Mouse (Mus musculus): ENCODE data around the gene Nrip1. TPM values are rescaled to one million over a fixed set of nuclear protein-coding genes. Genes with fewer than 3 reads are reported as not detected.
"Not testable (repeated sequence)": the region's sequence is repeated elsewhere in the genome, so short reads cannot be mapped to it uniquely, and the experiment has no call there.

The Nrip1 gene
- polyA plus RNA-seq, 1 experiment, result 11.3 TPM

DNA sequence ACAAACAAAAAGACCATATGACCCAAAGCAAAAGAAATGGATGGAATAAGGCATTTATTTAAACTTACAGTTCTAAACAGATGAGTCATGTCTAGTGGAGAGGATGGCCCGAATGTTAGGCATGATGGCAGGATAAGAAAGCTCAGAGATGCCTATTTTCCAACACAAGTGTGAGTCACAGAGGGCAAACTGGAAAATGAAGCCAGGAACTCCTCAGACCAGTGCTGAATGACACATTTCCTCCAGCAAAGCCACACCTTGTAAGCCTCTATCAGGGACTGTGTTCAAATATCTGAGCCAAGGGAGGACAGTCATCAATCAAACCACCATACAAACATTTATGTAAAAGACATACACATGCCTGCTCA lies 35.7 kb upstream of the Nrip1 start:
- no peaks in the 10 kb centered on the region for H3K27me3 ChIP-seq (ENCODE audit: control insufficient read depth, insufficient read depth, low read length)
- no peak overlapping the region for H3K27ac ChIP-seq (ENCODE audit: insufficient read depth, low read length)
- TF ChIP-seq POLR2A (IDR thresholded peaks at IDR 0.05; ENCODE audit: borderline replicate concordance, insufficient read depth, low read length) (no peak), CTCF (IDR thresholded peaks at IDR 0.05; ENCODE audit: borderline replicate concordance, insufficient read depth, low read depth, low read length) (no peak)
- no peak overlapping the region for H3K4me3 ChIP-seq (replicated peaks; ENCODE audit: insufficient read depth, low read depth, low read length)
- no peaks in the 10 kb centered on the region for H3K4me1 ChIP-seq (ENCODE audit: control insufficient read depth, insufficient read depth, low read length)
- WGBS, result 69% methylated on average over 1 of the region's 1 CpGs
- no peak for DNase-seq

DNA sequence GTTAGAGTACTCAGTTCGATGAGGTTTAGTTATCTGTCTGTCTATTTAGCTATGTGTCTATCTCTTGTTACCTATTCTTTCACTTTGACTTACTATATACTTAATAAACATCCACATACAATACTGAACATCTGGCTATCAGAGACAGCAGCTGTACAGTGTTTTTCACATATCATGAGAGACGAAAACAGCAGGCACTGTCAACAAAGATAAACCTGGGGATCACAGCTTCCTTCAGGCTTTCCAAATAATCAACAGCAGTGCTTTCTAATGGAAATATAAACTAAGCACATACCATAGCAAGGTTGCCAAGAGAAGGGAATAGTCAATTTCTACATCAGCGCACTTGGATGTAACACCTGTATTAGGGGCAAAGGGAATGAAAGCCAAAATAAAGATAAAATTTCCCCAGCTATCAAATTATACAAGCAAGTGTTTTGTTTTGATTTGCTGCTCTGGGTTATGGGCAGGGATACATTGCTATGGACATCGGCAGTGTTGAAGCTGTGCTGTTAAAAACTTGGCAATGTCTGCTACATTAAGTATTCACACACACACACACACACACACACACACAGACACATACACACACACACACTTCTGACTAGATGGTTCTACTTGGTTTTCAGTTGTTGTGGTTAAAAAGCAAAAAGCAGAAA lies 35.2 kb upstream of the Nrip1 start:
- Histone ChIP-seq H3K4me1 (ENCODE audit: control insufficient read depth, insufficient read depth, low read length) (no peaks in the 10 kb centered on the region), H3K27ac (ENCODE audit: insufficient read depth, low read length) (no peak overlapping the region), H3K27me3 (ENCODE audit: control insufficient read depth, insufficient read depth, low read length) (no peaks in the 10 kb centered on the region), H3K4me3 (replicated peaks; ENCODE audit: insufficient read depth, low read depth, low read length) (no peak overlapping the region)
- WGBS, result 84% methylated on average over 4 of the region's 4 CpGs
- TF ChIP-seq CTCF (IDR thresholded peaks at IDR 0.05; ENCODE audit: borderline replicate concordance, insufficient read depth, low read depth, low read length) (no peak), POLR2A (IDR thresholded peaks at IDR 0.05; ENCODE audit: borderline replicate concordance, insufficient read depth, low read length) (no peak)
- DNase-seq, result no peak

DNA sequence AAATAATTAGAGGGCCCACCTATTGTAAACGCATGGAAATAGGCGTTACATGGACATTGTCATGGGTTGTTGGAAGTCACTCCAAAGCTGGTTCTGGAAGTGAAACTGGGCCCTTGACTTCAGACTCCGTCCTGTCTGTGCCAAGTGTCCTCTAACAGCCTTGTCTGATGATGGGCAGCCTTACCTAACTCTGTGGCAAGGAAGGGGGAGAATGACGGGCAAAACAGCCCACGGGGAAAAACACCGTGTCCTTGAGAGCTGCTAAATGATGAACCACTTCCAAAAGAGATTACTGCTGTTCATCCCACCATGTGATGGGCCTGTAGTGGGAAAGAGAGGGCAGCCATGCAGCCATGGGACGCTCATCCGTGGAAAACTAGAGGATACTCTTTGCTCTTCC lies 34.6 kb upstream of the Nrip1 start:
- H3K27me3 ChIP-seq (ENCODE audit: control insufficient read depth, insufficient read depth, low read length), result no peaks in the 10 kb centered on the region
- no peak overlapping the region for H3K4me3 ChIP-seq (replicated peaks; ENCODE audit: insufficient read depth, low read depth, low read length)
- H3K4me1 ChIP-seq (ENCODE audit: control insufficient read depth, insufficient read depth, low read length), result no peaks in the 10 kb centered on the region
- no peak for TF ChIP-seq POLR2A (IDR thresholded peaks at IDR 0.05; ENCODE audit: borderline replicate concordance, insufficient read depth, low read length)
- TF ChIP-seq CTCF (IDR thresholded peaks at IDR 0.05; ENCODE audit: borderline replicate concordance, insufficient read depth, low read depth, low read length), result no peak
- 73% methylated on average over 8 of the region's 8 CpGs for WGBS
- no peak overlapping the region for H3K27ac ChIP-seq (ENCODE audit: insufficient read depth, low read length)
- DNase-seq, result no peak

DNA sequence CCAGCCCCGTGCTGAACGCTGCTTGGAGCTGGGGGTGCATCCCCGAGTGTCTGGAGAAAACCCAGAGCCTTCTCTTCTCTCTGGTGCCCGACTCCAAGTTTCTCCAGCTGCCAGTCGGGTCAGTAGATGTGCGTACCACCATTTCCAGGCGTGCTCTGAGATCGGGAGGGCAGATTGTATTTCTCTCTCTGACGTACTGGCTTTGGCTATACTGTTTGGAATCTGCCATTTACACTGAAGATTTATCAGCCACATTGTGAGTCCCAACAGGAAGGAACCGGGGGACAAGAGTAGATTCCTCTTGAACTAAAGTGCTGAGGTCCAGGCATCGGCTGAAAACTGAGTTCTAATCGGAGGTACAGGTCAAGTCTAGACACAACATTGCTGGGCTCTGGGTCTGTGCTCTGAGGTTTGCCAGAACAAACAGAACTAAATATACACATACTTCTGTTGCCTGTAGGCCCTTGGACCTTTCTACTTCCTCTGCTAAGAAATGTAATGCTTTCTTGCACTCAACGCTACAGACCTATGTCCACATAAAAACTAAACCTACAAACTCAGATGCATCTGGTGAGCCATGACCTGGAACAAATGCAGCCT lies 33.8 kb upstream of the Nrip1 start:
- 80% methylated on average over 13 of the region's 13 CpGs for WGBS
- no peak for TF ChIP-seq CTCF (IDR thresholded peaks at IDR 0.05; ENCODE audit: borderline replicate concordance, insufficient read depth, low read depth, low read length)
- no peak for TF ChIP-seq POLR2A (IDR thresholded peaks at IDR 0.05; ENCODE audit: borderline replicate concordance, insufficient read depth, low read length)
- H3K4me3 ChIP-seq (replicated peaks; ENCODE audit: insufficient read depth, low read depth, low read length), result no peak overlapping the region
- no peak overlapping the region for H3K27ac ChIP-seq (ENCODE audit: insufficient read depth, low read length)
- no peak for DNase-seq
- H3K27me3 ChIP-seq (ENCODE audit: control insufficient read depth, insufficient read depth, low read length), result no peaks in the 10 kb centered on the region
- H3K4me1 ChIP-seq (ENCODE audit: control insufficient read depth, insufficient read depth, low read length), result no peaks in the 10 kb centered on the region

DNA sequence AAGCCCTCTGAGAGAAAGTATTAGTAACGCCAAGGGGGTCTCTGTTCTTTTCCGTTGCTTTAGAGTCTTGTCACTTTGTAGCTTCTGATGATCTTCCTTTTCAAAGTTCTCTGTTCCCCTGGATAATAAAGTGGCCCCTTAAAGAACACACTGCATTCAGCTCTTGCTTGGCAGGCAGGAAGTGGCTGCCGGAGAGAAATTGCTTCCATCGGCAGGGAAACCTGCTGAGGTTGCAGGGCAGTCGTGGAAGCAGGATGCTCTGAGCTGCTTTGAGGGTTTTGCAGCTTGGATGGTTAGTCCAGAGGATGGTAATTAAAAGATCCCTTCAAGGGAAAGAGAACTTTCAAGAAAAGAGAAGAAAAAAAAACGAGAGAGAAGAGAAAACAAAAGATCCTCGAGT lies 33.3 kb upstream of the Nrip1 start:
- no peaks in the 10 kb centered on the region for H3K27me3 ChIP-seq (ENCODE audit: control insufficient read depth, insufficient read depth, low read length)
- DNase-seq, result no peak
- no peak overlapping the region for H3K4me3 ChIP-seq (replicated peaks; ENCODE audit: insufficient read depth, low read depth, low read length)
- WGBS, result 51% methylated on average over 7 of the region's 7 CpGs
- H3K27ac ChIP-seq (ENCODE audit: insufficient read depth, low read length), result no peak overlapping the region
- TF ChIP-seq POLR2A (IDR thresholded peaks at IDR 0.05; ENCODE audit: borderline replicate concordance, insufficient read depth, low read length) (no peak), CTCF (IDR thresholded peaks at IDR 0.05; ENCODE audit: borderline replicate concordance, insufficient read depth, low read depth, low read length) (no peak)
- no peaks in the 10 kb centered on the region for H3K4me1 ChIP-seq (ENCODE audit: control insufficient read depth, insufficient read depth, low read length)

DNA sequence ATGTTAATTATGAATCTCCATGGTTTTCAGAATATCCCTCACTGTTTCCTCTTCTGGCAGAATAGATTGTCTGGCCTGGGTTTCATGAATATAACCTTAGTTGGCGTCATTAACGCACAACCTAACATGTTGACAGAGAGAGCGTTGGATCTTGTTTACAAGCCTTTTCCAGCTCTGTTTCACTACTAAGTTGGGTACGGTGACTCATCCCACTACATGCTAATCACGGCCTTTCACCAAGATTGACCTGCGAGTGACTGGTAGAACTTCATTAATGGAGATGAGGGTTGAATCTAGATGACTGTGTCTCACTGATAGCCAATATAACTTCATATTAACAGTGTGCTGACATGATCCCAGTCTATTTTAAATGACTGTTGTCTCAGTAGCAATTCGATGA lies 32.7 kb upstream of the Nrip1 start:
- no peaks in the 10 kb centered on the region for H3K27me3 ChIP-seq (ENCODE audit: control insufficient read depth, insufficient read depth, low read length)
- H3K4me1 ChIP-seq (ENCODE audit: control insufficient read depth, insufficient read depth, low read length), result no peaks in the 10 kb centered on the region
- DNase-seq, result no peak
- H3K4me3 ChIP-seq (replicated peaks; ENCODE audit: insufficient read depth, low read depth, low read length), result no peak overlapping the region
- H3K27ac ChIP-seq (ENCODE audit: insufficient read depth, low read length), result no peak overlapping the region
- WGBS, result 95% methylated on average over 7 of the region's 7 CpGs
- no peak for TF ChIP-seq POLR2A (IDR thresholded peaks at IDR 0.05; ENCODE audit: borderline replicate concordance, insufficient read depth, low read length)
- no peak for TF ChIP-seq CTCF (IDR thresholded peaks at IDR 0.05; ENCODE audit: borderline replicate concordance, insufficient read depth, low read depth, low read length)

DNA sequence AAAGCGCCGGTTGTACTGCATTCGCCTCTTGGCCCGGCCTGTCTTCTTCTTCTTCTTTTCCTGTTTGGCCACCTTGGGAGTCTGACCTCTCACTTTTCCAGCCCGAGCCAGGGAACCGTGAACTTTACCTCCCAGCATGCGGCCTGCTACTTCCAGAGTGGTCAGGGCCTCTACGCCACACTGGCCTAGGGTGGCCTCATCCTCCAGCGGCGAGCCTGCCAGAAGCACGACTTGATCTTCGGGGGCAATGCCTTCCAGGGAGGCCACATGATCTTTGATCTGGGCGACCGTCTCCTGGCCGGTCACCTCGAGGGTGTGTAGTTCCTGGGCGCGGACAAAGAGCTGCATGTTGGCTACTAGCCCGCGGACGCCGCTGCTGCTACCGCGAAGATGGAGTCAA lies 29.7 kb upstream of the Nrip1 start:
- H3K27ac ChIP-seq (ENCODE audit: insufficient read depth, low read length); H3K27me3 ChIP-seq (ENCODE audit: control insufficient read depth, insufficient read depth, low read length); DNase-seq; H3K4me1 ChIP-seq (ENCODE audit: control insufficient read depth, insufficient read depth, low read length); H3K4me3 ChIP-seq (replicated peaks; ENCODE audit: insufficient read depth, low read depth, low read length): not testable (repeated sequence)
- WGBS, result 92% methylated on average over 24 of the region's 24 CpGs

DNA sequence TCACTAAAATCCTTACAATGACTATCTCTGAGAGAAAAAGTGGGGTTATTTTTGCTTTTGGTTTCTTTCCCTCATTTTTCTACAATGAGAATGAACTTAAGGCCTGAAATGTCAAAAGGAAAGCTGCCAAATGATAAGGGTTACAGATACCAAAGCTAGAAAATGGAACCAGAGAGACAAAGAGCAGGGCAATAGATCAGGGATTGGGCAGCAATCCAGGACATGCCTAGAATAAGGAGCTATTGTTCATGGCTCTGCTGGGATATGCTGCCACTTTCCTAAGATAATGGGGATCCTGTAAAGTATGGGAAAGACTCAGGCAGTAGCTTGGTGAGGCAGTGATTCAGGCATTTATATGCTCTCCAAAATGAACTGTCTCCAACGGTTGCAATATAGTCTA lies 22.9 kb upstream of the Nrip1 start:
- H3K4me3 ChIP-seq (replicated peaks; ENCODE audit: insufficient read depth, low read depth, low read length), result no peak overlapping the region
- no peak overlapping the region for H3K27ac ChIP-seq (ENCODE audit: insufficient read depth, low read length)
- no peaks in the 10 kb centered on the region for H3K27me3 ChIP-seq (ENCODE audit: control insufficient read depth, insufficient read depth, low read length)
- no peak for DNase-seq
- TF ChIP-seq POLR2A (IDR thresholded peaks at IDR 0.05; ENCODE audit: borderline replicate concordance, insufficient read depth, low read length) (no peak), CTCF (IDR thresholded peaks at IDR 0.05; ENCODE audit: borderline replicate concordance, insufficient read depth, low read depth, low read length) (no peak)
- WGBS, result 13% methylated on average over 1 of the region's 1 CpGs
- no peaks in the 10 kb centered on the region for H3K4me1 ChIP-seq (ENCODE audit: control insufficient read depth, insufficient read depth, low read length)
